Mouse (Mus musculus): ENCODE data around the gene Anapc13.

The Anapc13 gene

DNA sequence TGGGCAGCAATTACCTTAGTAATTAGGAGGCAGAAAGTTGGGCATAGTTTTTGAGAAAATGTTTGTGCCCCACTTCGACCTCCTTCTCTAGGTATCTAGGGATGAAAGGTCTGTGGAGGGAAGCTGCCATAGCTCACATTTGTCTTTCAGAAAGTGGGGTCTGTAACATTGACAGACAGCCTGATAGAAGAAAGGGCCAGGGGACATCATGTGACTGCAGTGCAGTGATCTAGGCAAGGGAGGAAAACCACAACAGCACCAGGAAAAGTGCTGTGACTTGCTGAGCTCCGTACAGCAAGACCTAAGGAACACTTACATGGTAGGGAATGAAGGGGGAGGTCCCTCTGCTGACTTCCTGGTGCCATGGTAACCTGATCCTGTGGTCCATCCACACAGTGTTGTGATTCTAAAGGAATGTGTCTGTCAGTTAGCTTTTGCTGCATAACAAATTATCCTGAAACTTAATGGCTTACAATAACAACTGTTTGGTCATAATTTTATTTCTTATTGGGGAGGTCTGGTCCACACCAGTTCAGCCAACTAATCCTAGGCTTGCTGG lies 5.6 kb downstream of the Anapc13 start:
- DNase-seq (ENCODE audit: low spot score): no peak

DNA sequence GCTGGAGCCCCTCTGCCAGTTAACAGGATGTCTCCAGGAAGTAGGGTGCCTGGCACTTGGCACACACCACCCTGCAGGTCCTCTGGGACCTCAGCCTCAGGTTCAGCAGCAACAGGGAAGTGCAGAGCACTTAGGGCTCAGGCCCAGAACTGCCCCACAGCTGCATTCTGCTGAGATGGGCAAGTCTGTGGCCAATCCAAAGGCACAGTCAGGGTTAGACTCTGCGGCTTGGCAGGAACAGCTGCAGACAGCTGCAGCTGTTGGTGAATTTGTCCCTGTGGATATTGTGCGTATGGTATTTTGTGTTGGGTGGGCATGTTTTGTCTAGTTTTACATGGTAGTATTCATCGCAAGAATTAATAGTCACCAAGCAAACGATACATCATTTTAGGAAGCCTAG lies 6.1 kb downstream of the Anapc13 start:
- DNase-seq (ENCODE audit: low spot score): no peak

DNA sequence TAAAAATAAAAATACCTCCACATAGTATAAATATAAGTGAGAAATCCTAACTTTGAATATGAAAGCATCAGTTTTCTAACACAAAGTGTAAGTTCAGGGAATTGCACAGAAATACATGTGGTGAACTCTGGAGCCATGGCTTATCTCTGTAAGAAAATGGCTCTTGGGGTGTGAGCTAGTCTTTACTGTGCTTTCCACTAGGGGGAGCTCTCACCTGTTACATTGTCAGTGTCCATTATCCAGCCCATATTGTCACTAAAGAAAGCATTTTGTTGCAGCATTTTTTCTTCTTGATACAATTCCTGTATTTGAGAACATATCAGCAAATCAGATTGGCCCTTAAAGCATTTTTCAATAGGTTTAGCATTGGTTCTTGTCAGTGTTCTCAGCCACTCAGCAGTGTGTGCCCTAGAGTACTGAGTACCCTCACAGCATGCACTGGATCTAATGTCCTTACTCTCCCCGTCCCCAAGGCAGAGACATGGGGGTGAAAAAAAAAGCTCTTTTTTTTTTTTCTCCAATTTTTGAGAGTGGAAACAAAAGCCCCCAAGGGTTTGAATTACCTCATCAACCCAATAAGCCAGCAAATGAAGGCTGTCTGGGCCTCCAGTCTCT lies 6.9 kb downstream of the Anapc13 start:
- peak; percentile 59 for DNase-seq (ENCODE audit: low spot score)

DNA sequence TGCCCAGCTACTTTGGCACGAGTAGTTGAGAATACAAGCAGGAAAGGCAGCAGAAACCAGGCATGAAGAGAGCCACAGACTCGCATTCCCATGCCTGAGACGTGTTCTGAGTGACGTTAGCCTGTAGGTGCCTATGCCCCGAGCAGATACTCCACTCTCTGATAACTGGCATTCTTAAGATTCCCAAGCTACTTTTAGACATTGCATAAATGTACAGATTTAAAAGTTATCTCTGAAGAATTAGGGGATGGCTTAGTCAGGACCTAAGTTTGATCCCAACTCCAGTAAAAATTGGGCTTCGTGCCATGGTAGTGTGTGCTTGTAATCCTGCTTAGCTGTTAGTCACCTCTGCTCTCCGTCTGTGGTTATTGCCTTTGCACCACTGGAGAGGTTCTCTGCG lies 8.4 kb downstream of the Anapc13 start:
- no peak for DNase-seq (ENCODE audit: low spot score)

DNA sequence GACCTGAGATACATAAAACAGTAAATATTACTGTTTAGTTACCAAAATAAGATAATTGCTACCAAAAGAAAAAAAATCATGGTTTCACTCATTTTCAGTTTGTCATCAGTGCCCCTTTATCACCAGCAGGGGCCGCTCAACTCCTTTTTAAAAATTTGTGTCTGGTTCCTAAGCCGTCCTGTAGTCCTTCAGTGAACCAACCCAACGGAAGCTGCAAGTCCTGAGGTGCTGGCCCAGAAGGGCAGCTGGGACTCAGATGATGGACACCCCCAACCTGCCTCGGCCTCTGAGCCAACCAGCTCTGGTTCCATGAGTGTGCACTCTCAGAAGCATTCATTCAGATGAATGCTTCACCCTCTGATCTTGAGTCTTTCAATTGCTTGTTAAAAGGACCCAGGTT lies 10.5 kb downstream of the Anapc13 start:
- DNase-seq (ENCODE audit: low spot score): peak; percentile 59

DNA sequence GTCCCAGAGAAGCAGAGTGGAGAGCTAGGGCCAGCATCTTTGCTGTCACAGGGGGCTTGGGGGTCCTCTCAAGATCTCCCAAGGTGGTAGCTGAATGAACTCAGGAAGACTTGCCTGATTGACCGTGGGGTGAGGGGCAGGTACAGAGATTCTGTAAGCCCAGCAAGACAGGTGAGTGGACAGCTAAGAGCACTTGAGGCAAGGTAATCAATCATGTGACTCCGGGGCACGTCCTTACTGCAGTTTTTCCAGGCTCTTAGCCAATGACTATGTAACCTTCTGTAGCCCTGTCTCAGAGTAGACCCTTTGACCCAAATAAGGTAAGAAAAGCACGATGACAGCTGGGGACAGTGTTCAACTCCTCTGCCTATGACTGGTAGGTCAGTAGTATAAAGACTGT lies 11.0 kb downstream of the Anapc13 start:
- no peak for DNase-seq (ENCODE audit: low spot score)

DNA sequence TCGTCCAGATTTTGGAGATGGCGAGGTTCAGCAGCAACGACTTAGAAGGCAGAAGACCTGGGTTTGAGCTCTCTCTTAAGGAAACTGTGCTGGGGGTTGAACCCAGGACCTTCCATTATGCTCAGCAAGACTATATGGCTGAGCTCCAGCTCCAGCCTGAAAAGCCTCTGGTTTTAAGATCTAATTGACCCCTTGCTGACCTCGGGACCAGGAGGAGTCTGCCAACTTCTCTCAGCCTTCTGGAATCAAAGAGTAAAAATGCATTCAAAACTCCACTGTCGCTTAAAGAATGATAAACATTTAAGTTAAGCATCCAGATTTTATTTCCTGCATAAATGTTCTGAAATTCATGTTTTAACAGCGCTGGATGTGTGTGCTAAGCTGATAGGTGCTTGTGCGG lies 12.9 kb downstream of the Anapc13 start:
- DNase-seq (ENCODE audit: low spot score): no peak

DNA sequence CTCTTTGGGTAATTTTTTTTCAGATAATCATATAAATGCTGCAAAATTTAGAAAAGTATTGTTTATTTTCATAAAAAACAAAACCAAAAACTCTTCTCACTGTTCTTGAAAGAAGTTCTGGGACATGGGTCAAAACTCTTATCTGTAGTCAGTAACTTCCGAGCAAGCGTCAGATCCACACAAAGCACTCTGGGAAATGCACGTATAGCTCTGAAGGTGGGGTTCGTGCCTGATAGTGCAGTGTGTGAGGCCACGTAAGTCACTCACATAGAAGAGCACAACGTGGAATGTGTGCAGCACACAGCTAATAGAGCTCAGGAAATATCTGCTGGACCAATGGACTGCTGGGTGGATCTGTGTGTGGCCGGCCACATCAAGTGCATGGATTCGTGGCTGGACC lies 13.4 kb downstream of the Anapc13 start:
- no peak for DNase-seq (ENCODE audit: low spot score)

DNA sequence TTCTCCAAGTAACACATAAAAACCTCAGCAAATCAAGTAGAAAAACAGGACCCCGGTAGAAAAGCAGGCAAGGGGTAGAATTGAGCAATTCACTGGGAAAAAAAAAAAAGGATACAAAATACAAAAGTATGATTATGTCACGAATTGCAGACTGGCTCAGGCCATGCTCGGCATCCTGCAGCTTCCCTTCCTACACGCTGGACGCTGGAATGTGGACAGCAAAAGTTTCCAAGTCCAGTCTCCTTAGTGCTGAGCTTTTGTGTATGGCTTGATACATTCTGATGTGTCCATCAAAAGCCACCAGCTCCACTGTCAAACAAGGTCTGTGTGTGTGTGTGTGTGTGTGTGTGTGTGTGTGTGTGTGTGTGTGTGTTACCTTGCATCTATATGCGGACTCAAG lies 15.4 kb downstream of the Anapc13 start:
- DNase-seq (ENCODE audit: low spot score): no peak

DNA sequence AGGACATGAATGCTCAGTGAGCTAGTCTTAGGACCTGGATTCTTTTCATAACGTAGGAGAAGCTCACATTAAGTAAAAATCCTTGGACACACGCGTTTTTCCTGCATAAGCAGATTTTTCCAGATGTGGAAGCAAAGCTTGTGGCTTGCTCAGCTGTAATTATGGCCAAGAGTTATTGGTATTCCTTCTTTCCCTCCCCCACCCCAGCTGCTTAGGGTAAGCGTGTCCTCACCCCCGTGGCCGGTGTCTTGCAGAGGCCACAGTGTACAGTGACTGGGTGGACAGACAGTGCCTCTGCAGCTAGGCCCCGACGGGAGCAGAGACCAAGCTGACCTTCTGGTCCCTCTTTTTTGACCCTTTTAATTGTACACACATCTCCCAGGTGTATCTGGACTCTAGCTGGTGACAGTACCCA lies 17.0 kb downstream of the Anapc13 start:
- DNase-seq (ENCODE audit: low spot score): no peak

DNA sequence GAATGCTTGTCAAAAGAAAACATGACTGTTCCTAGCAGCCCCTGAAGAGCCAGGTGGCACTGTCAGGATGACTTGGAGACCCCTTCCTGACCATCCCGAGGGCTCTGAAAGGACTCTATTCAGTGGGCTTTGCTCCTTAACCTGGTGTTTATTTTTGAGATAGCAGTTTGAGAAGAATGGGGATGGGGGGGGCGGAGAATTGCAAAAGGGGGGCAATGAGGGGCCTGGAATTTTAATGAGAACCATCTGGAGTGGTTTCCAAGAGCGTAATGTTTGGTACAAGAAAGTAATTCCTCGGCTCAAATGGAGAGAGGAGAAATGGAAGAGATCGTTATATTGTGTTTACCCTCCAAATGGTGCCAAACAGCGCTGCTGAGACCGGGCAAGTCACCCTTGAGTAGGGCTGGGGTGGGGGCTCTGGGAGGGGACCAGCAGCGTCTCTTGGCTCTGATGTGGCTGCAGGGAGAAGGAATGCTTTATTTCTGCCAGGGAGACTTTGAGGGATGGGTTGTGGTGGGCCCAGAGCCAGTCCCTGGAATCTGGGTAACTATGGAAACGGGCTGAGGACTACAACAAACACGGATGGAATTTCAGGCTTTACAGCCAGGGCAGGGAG lies 17.5 kb downstream of the Anapc13 start:
- DNase-seq (ENCODE audit: low spot score): peak; percentile 74

DNA sequence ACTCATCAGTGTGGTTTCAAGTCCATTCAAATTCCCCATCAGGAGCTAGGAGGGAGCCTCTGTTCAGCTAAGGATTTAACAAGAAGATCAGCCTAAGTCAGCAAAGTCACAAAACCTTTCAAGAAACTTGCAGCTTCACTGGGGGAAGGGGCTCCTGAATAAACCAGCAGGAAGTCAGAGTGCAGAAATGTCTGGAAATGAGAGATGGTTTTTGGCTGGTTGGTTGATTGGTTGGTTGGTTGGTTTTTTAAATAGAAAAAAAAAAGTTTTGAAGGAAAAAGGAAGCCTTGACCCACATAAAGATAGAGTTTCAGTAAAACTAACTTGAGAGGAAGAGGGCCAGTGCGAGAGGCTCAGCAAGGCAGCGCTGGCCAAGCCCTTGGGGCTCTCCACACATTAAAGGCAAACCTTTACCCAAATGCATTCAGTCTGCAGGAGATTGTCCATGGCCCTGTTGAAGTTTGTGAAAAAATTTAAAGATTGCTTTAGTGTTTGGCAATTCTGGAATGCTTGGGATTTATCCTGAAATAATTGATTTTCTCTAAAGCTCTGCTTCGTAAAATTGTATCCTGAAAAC lies 19.1 kb downstream of the Anapc13 start:
- DNase-seq (ENCODE audit: low spot score): no peak

DNA sequence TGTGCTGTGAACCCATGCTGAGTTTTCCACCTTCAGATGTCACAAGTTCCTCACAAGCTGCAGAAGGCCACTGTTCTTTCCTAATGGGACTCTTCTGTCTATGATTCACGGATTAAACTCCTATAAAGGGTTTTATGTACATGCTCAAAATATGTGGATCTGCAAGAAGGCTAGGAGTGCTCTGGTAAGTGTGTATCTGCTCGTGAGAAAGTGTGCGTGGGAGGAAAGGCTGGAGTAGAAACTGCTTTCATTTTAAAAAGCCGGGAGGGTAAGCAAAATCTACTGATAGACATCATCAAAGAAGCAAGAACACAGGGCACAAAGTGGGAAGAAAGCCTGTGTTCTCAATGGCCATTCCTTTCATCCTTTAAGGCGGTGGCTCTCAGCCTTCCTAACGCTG lies 20.9 kb downstream of the Anapc13 start:
- DNase-seq (ENCODE audit: low spot score): no peak

DNA sequence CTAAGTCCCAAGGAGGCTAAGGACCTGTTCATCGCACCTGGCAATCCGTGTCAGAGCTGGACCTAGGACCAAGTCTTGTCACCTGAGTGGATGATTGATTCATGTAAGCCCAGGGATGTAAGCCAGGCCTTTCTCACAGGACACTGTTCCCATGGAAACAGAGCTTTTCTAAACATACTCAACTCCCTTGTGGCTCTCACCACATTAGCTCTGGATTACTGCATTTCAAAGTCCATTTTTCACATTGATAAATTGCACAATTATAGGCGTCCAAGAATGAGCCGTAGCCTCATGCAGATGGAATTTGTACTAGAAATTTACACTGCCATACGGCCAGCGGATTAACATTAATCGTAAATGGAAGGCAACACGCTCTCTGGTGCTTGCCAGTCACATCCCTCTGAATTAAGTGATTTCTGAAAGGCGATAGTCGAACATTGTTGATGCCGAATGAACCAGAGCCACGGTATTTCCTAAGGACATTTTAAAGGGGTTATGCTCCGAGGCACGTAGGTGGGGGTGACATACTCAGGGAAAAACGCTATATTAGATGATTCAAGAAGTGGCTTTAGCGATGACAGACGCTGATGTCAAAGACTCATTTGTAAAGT lies 23.9 kb downstream of the Anapc13 start:
- no peak for DNase-seq (ENCODE audit: low spot score)

DNA sequence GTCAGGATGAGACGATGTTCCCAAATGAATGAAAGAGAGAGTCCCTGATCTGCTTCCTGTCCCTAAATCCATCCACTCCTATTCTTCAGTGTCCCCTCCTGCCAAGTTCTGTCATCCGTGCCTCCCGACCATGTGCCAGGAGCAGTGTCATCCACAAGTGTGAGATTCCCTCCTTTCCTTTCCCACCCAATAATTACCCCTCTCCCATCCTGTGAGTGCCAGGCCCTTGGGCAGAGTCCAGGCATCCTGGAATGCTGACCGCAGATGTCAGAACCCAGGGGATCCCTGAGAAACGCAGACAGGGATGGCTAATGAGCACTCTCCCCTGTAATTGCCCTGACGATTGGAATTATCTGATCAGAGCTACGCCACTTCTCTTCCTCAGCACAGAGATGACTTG lies 24.5 kb downstream of the Anapc13 start:
- DNase-seq (ENCODE audit: low spot score): no peak

DNA sequence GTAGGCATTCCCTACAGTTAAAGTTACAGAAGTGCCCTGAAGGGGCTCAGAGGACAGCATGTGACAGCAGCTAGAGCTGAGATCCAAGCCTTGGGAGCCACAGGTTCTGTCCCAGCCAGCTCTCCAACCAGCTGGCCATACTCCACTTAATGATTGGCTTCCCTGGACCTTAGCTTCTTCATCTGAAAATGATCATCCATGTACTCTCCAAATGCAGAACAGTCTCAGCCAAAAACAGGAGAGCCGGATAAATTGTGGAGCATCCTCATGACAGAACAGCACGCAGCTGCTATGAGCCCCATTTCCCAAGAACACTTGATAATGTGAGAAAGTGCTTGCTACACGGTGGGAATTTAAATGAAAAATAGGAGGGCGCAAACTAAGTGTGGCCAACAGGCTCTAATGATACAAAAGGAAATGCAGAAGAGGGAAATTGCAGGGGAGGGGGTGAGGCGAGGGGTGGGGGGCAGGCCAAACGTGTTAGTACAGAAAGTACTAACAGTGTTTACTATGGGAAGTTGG lies 25.2 kb downstream of the Anapc13 start:
- DNase-seq (ENCODE audit: low spot score): no peak

DNA sequence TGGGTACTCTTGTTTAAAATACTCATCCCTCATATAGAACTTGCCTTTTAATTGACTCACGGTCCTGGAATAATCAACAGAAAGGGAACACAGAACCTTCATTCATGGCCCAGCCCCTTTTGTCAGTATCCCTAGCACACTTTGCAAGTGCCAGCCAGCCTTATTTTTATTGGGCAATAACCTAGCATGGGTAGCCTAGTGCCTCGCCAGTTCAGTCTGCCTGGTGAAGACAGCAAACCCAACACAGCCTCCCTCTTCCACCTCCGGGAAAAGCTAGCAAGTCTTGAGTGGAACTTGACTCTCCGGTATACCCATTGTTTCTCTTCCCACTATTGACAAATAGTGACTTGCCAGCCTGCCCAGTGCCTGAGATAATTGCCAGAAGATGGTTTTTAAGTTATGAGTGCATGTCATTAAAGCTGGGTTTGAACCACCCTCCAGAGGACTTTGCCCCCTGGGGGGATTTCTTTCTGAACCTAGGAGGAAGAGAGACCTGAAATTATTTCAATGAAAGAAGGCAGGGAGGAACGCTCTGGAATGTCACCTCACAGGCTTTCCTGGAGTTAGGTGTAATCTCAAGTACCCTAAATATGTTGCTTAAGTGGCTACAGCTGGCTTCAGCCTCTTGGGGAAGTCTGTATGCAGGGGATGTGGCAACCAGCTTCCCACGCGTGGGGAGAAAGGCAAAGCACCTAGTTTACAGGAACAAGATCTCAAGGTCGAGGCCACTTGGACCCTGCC lies 30.4 kb downstream of the Anapc13 start:
- no peak for DNase-seq (ENCODE audit: low spot score)

DNA sequence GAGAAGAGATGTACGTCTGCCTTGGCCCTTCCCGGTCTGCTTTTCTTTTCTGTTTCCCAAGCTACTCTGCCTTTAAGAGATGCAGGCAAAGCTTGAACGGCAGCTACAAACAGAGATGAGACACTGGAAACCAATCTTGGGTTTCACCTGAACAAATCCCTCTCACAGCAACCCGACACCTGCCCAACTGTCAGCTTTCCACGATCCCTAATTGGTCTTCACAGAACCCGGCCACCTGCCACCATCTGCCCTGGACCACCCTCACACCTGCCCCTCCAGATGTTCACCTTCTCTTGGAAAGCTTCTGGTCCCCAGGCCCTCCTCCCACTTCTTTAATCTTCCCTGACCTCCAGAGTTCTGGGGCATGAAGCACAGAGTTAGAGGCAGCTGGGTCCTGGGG lies 42.0 kb downstream of the Anapc13 start:
- no peak for DNase-seq (ENCODE audit: low spot score)

DNA sequence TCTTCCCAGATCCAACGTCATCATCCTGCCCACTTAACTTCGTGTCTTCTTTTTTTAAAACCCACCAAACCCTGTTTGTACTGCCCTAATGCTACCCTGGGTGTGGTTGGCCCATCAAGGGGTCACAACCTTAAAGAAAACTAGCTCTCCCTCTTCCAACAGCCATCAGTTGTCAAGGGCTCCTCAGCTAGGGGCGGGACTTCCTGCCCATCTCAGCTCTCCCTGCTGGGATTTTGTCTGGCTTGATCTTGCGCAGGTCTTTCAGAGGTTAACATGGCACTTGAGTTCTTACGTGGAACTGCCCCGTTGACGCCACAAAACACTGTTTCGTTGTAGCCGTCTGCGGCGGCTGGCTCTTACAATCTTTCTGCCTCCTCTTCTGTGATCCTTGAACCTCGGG lies 42.8 kb downstream of the Anapc13 start:
- no peak for DNase-seq (ENCODE audit: low spot score)

DNA sequence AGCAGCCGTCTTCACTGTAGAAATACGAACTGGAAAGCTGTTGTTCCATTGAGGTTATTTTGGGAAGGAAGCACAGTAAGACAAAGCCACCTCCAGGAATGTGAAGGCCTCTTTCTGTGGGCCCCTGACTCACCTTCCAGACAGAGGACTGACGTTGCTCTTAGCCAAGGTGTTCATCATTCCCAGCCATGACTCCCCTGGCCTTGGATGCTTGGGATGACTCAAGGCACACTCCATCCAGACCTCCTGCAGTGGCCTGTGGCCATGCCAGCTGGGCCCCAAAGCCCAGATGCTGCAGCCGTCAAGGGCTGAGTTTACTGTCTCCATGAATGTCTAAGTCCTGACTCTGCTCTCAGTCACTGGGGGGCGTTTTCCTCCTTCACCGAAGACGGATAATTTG lies 47.3 kb downstream of the Anapc13 start:
- DNase-seq (ENCODE audit: low spot score): no peak

DNA sequence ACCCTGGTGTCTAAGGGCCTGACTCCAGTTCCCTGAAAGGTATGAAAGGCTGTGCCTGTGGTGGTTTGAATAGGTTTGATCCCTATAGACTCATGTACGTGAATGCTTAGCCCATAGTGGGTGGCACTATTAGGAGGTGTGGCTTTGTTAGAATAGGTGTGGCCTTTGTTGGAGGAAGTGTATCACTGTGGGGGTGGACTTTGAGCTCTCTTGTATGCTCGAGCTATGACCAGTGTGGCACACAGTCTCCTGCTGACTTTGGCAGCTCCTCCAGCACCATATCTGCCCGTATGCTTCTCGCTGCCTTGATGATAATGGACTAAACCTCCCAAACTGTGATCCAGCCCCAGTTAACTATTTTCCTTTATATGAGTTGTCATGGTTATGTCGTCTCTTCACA lies 49.8 kb downstream of the Anapc13 start:
- no peak for DNase-seq (ENCODE audit: low spot score)

DNA sequence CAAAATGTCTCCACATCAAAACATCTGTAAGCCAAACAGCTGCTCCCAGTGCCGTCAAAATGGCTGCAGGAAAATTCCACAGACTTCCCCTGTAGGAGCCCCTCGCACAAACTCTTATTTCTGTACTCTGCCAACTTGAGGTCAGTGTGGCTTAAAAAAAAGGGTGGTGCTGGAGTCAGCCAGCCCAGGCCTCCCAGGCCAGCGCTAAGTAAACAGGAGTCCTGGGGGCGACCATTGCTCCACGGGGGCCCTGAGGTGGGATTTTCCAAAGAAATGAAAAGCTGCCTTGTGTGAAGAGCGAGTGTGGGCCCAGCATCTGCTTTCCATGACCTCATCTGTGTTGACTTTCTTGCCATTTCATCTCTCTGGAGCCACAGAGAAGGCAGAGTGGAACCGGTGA lies 55.4 kb downstream of the Anapc13 start:
- no peak for DNase-seq (ENCODE audit: low spot score)

Measured in urinary bladder, postnatal 14 days (tissue).